In genomic region chr6:86144986-86145385, GRCm38 (mm10) we compare ENCODE assay signal across 35 mouse cellular contexts.
"Had no signal": no experiment of that assay in that cellular context is flagged by ENCODE, and none has a peak within 500 bp of the region (broad histone marks: within the 10 kb centered on the region; RNA-seq: fewer than 3 reads in every experiment).

No protein-coding gene starts in this region.

- H3K27ac ChIP-seq: heart, embryonic 10.5 days; heart, embryonic 13.5 days; heart, embryonic 15.5 days; hindbrain, embryonic 10.5 days; hindbrain, embryonic 12.5 days; hindbrain, embryonic 13.5 days; hindbrain, embryonic 14.5 days; hindbrain, embryonic 15.5 days; hindbrain, postnatal 0 days; intestine, embryonic 15.5 days; kidney, embryonic 15.5 days; kidney, postnatal 0 days; layer of hippocampus, adult 2 months; left cerebral cortex, adult 2 months had no signal

- H3K27me3 ChIP-seq: heart, embryonic 12.5 days; heart, embryonic 13.5 days; heart, embryonic 15.5 days; hindbrain, embryonic 12.5 days; hindbrain, embryonic 15.5 days; intestine, embryonic 15.5 days; kidney, embryonic 15.5 days had no signal

- DNase-seq: heart, postnatal 10 days; heart, postnatal 14 days; heart, postnatal 36 days; heart, postnatal 4 days; kidney, adult 11 months; kidney, adult 18-20 months; kidney, adult 2 months; kidney, adult 8-10 months; kidney, adult 9 months; kidney, postnatal 10 days; kidney, postnatal 14 days; kidney, postnatal 25 days; kidney, postnatal 36 days; kidney, postnatal 4 days; layer of hippocampus, postnatal 36 days had no signal

- H3K4me1 ChIP-seq: heart, embryonic 12.5 days; heart, embryonic 13.5 days; heart, embryonic 15.5 days; hindbrain, embryonic 12.5 days; hindbrain, embryonic 13.5 days; hindbrain, embryonic 15.5 days; intestine, embryonic 15.5 days; kidney, embryonic 15.5 days had no signal

- H3K36me3 ChIP-seq: heart, embryonic 10.5 days; heart, embryonic 12.5 days; heart, embryonic 13.5 days; heart, embryonic 15.5 days; hindbrain, embryonic 10.5 days; hindbrain, embryonic 12.5 days; hindbrain, embryonic 13.5 days; hindbrain, embryonic 15.5 days; intestine, embryonic 15.5 days; kidney, embryonic 15.5 days had no signal

- H3K4me2 ChIP-seq: heart, embryonic 11.5 days; heart, embryonic 12.5 days; heart, embryonic 13.5 days; heart, embryonic 15.5 days; hindbrain, embryonic 12.5 days; hindbrain, embryonic 13.5 days; hindbrain, embryonic 14.5 days; hindbrain, embryonic 15.5 days; intestine, embryonic 15.5 days; kidney, embryonic 15.5 days had no signal

- H3K4me3 ChIP-seq: heart, embryonic 10.5 days; heart, embryonic 12.5 days; heart, embryonic 13.5 days; heart, embryonic 15.5 days; hindbrain, embryonic 10.5 days; hindbrain, embryonic 12.5 days; hindbrain, embryonic 13.5 days; hindbrain, embryonic 15.5 days; intestine, embryonic 15.5 days; kidney, embryonic 15.5 days; layer of hippocampus, adult 2 months; left cerebral cortex, adult 2 months had no signal

- H3K9me3 ChIP-seq: heart, embryonic 10.5 days; heart, embryonic 12.5 days; heart, embryonic 13.5 days; heart, embryonic 15.5 days; hindbrain, embryonic 10.5 days; hindbrain, embryonic 12.5 days; hindbrain, embryonic 13.5 days; hindbrain, embryonic 15.5 days; intestine, embryonic 15.5 days; kidney, embryonic 15.5 days had no signal

- ATAC-seq: hindbrain, embryonic 16.5 days; hindbrain, postnatal 0 days; inflammation-experienced regulatory T-cells, adult 6 months; intestine, embryonic 15.5 days; intestine, embryonic 16.5 days; intestine, postnatal 0 days had no signal

- H3K9ac ChIP-seq: heart, embryonic 12.5 days; heart, embryonic 13.5 days; heart, embryonic 15.5 days; hindbrain, embryonic 12.5 days; hindbrain, embryonic 13.5 days; hindbrain, embryonic 14.5 days; hindbrain, embryonic 15.5 days; intestine, embryonic 15.5 days; kidney, embryonic 15.5 days had no signal
